Mouse (Mus musculus) liver, postnatal 0 days (tissue): ENCODE measurements at regions not wholly inside any gene's neighbourhood (a gene's known extent, or its start where the extent isn't known, plus 50 kb on each side); places are given as distances from the start of the nearest gene placed in this dataset.

ENCODE experiments used
- CTCF ChIP-seq: sonication (generic); IDR thresholded peaks from 2 replicates; pipeline ENCODE4 v1.5.1; 2016; ENCODE audit warnings: antibody characterized with exemption, low read depth
- EP300 ChIP-seq: IDR thresholded peaks from 2 replicates; pipeline ENCODE4 v1.6.1; 2016; ENCODE audit warnings: antibody characterized with exemption, low read depth, mild to moderate bottlenecking

DNA sequence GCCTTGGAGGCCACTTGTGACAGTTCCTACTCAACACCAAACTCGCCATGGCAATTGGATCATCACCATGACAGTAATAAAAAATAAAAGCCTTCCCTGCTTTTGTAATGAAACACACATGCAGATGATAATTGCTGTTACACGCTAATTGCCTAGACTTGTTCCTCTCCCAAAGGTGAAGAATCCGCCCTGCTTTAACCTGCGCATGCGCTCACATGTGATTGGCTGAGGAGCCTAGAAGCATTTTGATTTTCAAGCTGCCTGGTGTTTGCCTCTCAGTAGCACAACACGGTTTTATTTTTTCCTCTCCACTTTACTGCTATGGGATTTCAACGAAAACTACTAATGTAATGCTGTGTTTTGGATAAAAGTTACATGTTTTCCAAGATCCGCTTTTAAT is 128.0 kb upstream of the Nebl start:
- TF ChIP-seq CTCF (no peak), EP300 (no peak)
